Mouse (Mus musculus): ENCODE data around the gene Tmem120b. TPM values are rescaled to one million over a fixed set of nuclear protein-coding genes. Genes with fewer than 3 reads are reported as not detected.

The Tmem120b gene
- polyA plus RNA-seq, 1 experiment: 38.8 TPM

DNA sequence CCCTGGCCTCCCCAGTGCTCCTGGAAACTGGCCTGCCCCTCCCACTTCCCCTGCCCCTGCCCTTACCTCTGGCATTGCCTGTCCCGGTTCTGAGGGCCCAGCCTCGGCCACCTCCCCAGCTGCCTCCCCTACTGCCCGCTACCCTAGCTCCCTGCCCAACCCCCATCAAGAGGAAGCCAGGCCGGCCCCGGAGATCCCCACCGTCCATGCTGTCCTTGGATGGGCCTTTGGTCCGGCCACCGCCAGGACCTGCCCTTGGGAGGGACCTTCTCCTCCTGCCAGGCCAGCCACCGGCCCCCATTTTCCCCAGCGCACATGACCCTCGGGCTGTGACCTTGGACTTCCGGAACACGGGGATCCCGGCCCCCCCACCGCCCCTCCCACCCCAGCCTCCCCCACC is 92.1 kb downstream of the Tmem120b start:
- 95% methylated on average over 15 of the region's 15 CpGs for WGBS
- Histone ChIP-seq H3K27ac (ENCODE audit: control insufficient read depth, insufficient read depth, low read depth, low read length, poor library complexity) (no peak overlapping the region), H3K4me3 (replicated peaks; ENCODE audit: control insufficient read depth, low read depth, low read length) (no peak overlapping the region), H3K4me1 (ENCODE audit: control insufficient read depth, insufficient read depth, low read length) (no peaks in the 10 kb centered on the region)
- TF ChIP-seq CTCF (IDR thresholded peaks at IDR 0.05; ENCODE audit: control insufficient read depth, insufficient read depth, low read length) (no peak), POLR2A (IDR thresholded peaks at IDR 0.05; ENCODE audit: borderline replicate concordance, control insufficient read depth, low read depth, low read length) (no peak)

DNA sequence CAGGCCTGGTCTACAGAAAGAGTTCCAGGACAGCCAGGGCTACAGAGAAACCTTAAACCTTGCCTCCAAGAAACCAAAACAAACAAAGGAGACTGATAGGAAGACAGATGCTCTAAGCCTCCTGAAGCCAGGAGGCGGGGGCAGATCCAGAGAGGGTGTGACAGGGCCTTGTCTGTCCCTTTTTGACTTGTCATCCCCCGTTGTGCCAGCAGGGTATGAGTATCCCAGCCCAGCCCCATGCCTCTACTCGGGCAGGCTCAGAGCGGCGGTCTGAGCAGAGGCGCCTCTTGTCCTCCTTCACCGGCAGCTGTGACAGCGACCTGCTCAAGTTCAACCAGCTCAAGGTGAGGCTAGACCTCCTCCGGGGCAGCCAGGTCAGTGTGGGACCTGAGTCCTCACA is 94.7 kb downstream of the Tmem120b start:
- 89% methylated on average over 9 of the region's 9 CpGs for WGBS

DNA sequence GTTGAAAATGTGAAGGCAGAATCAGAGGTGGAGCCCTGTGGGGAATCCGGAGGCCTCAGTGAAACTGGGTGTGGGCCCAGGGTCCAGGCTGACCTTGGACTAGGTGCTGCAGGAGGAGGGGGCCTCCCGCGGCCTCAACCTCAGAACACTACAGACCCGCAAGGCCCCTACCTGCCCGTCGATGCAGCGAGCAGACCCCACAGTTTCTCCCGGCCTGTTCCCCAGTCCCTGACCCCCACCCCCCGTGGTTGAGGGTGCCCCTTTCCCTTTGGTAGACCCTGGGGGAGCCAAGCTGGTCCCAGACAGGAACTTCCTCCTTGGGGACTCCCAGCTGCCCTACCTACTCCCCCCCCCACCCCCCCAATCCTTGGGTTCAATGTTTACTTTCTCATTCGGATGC is 98.2 kb downstream of the Tmem120b start:
- H3K4me3 ChIP-seq (replicated peaks; ENCODE audit: control insufficient read depth, low read depth, low read length): no peak overlapping the region
- TF ChIP-seq POLR2A (IDR thresholded peaks at IDR 0.05; ENCODE audit: borderline replicate concordance, control insufficient read depth, low read depth, low read length) (no peak), CTCF (IDR thresholded peaks at IDR 0.05; ENCODE audit: control insufficient read depth, insufficient read depth, low read length) (no peak)
- WGBS: 75% methylated on average over 10 of the region's 10 CpGs
- H3K27ac ChIP-seq (ENCODE audit: control insufficient read depth, insufficient read depth, low read depth, low read length, poor library complexity): no peak overlapping the region
- H3K4me1 ChIP-seq (ENCODE audit: control insufficient read depth, insufficient read depth, low read length): no peaks in the 10 kb centered on the region

More for the DNA sequence above, 94.7 kb downstream of the Tmem120b start:
- TF ChIP-seq CTCF (IDR thresholded peaks at IDR 0.05; ENCODE audit: control insufficient read depth, insufficient read depth, low read length) (no peak), POLR2A (IDR thresholded peaks at IDR 0.05; ENCODE audit: borderline replicate concordance, control insufficient read depth, low read depth, low read length) (no peak)
- Histone ChIP-seq H3K4me3 (replicated peaks; ENCODE audit: control insufficient read depth, low read depth, low read length) (no peak overlapping the region), H3K27ac (ENCODE audit: control insufficient read depth, insufficient read depth, low read depth, low read length, poor library complexity) (no peak overlapping the region), H3K4me1 (ENCODE audit: control insufficient read depth, insufficient read depth, low read length) (no peaks in the 10 kb centered on the region)

Other genes with a start within 250 kb of the Tmem120b start
- gene Anapc5, start 247.1 kb upstream of the Tmem120b start, polyA plus RNA-seq (2011; ENCODE audit: insufficient read depth, insufficient read length, low replicate concordance, missing spikeins): 204 and 228 TPM in 2 replicates
- gene Rnf34, start 218.4 kb upstream of the Tmem120b start, polyA plus RNA-seq (2011; ENCODE audit: insufficient read depth, insufficient read length, low replicate concordance, missing spikeins): 4.0 and 11.1 TPM in 2 replicates
- gene Kdm2b, start 78.6 kb upstream of the Tmem120b start, polyA plus RNA-seq (2011; ENCODE audit: insufficient read depth, insufficient read length, low replicate concordance, missing spikeins): 17.4 and 24.2 TPM in 2 replicates
- 18.0 and 30.8 TPM in 2 replicates for gene Orai1, start 53.3 kb upstream of the Tmem120b start, polyA plus RNA-seq (2011; ENCODE audit: insufficient read depth, insufficient read length, low replicate concordance, missing spikeins)
- gene Morn3, start 21.4 kb upstream of the Tmem120b start, polyA plus RNA-seq (2011; ENCODE audit: insufficient read depth, insufficient read length, low replicate concordance, missing spikeins): 5.3 TPM in 1 of 2 replicates, not detected in the other
- 4.0 and 7.2 TPM in 2 replicates for gene Rhof, start 64.3 kb downstream of the Tmem120b start, polyA plus RNA-seq (2011; ENCODE audit: insufficient read depth, insufficient read length, low replicate concordance, missing spikeins)
- gene Setd1b, start 73.8 kb downstream of the Tmem120b start, polyA plus RNA-seq (2011; ENCODE audit: insufficient read depth, insufficient read length, low replicate concordance, missing spikeins): 27.7 and 34.2 TPM in 2 replicates
- gene Psmd9, start 101.0 kb downstream of the Tmem120b start, polyA plus RNA-seq (2011; ENCODE audit: insufficient read depth, insufficient read length, low replicate concordance, missing spikeins): 70.7 and 83.3 TPM in 2 replicates
- 3.2 and 21.0 TPM in 2 replicates for gene Hpd, start 114.3 kb downstream of the Tmem120b start, polyA plus RNA-seq (2011; ENCODE audit: insufficient read depth, insufficient read length, low replicate concordance, missing spikeins)
- gene Wdr66, start 183.7 kb downstream of the Tmem120b start, polyA plus RNA-seq (2011; ENCODE audit: insufficient read depth, insufficient read length, low replicate concordance, missing spikeins): 0.77 and 1.2 TPM in 2 replicates